Mouse (Mus musculus): ENCODE measurements around the gene Wbp1l. TPM values are rescaled to one million over a fixed set of nuclear protein-coding genes. Genes with fewer than 3 reads are reported as not detected.

The Wbp1l gene
- 10 to 100 TPM; 57.2 to 63.3 TPM for total RNA-seq (2023)

DNA sequence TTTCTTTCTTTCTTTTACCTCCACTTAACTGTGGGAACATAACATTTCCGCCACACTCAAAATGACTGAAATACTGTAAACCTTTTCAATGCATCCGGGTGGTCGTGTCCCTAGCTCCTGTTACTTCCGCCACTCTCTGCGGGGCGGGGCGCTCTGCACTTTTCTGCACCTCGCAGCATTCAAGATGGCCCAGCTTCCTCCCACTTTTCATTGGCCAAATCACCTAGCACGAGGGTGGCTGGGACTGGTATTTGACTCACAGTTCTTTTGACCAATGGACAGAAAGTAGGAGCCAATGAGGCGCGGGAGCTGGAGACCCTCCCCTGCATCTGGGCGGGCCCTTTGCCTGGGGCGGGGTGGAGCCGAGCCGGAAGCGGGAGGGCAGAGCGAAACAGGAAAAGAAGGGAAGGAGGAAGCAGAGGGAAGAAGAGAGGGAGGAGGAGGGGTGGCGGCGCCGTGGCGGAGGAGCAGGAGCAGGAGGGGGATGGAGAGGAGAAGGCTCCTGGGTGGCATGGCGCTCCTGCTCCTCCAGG, at the start of gene Wbp1l:
Gene Wbp1l (plus strand): TSS at position 365 of the 533 bp plus-strand sequence.

DNA sequence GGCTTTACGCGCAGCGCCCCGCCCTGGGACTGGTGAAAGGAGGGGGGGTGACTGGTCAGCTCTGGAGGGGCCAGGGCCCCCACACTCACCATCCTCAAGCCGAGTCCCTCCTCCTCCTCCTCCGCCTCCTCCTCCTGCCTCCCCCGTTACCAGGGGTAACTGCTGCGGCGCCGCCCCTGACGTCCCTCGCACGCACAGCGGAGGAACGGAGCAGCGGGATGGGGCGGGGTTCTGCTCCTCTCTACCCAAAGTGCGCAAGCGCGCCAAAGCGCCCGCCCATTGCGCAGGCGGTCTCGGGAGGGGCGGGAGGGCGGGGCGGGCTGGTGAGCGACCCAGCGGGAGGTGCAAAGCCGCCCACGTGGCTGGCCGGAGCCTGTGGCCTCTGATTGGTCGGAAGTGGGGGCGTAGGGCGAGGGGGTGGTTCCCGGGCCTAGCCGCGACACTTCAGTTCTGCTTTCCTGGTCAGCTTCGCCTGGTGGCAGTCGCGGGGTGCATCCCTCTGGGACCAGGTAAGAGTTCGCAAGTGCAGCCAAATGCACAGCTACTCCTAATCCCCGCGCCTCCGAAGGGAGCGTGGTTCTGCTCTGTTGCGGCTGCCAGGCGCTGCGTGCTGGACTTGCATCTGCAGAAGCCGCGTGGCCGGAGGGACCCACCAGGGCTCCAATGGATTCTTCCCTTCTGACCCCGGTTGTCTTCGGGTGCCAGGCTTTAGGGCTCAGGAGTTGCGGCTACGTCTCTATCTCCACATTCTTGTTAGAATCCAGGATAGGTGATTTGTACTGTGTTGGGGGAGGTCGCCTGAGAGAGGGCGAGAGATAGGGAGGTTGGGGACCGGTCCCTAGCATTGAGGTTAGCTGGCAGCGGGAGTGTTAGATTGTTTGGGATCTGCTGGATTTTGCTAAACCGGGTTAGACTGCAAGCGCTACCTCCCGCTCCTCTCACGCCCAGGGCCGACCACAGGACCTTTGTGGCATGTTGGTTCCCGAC, 25.6 kb upstream of the Wbp1l start, which contains the start of the genes Arl3 and Sfxn2:
Gene Arl3 (minus strand): TSS at position 248 of the 987 bp plus-strand sequence.
Gene Sfxn2 (plus strand): TSS at position 415 of the 987 bp plus-strand sequence.

GRCm38 (mm10) chr19:46672766-46673418, 74.0 kb downstream of the Wbp1l start, which contains the start of gene Cyp17a1:
Cyp17a1 (minus strand) TSS chr19:46673172.

GRCm38 (mm10) chr19:46689460-46690372, 90.8 kb downstream of the Wbp1l start, which contains the start of gene Borcs7:
Borcs7 (plus strand) TSS chr19:46689906.

Other genes starting within 250 kb of the Wbp1l start
- gene 2310034G01Rik, start 248.8 kb upstream of the Wbp1l start, total RNA-seq (2023): under 1 TPM in 1 of 2 experiments, not detected in 1; 0.39 TPM
- gene Actr1a, start 203.3 kb upstream of the Wbp1l start, total RNA-seq (2023): 100 to 1,000 TPM; 112 to 114 TPM
- gene Sufu, start 202.2 kb upstream of the Wbp1l start, total RNA-seq (2023): 10 to 100 TPM; 19.4 to 20.2 TPM
- gene Trim8, start 97.4 kb upstream of the Wbp1l start, total RNA-seq (2023): 100 to 1,000 TPM; 102 to 122 TPM
- 10 to 100 TPM; 14.3 to 17.5 TPM for gene Arl3, start 25.9 kb upstream of the Wbp1l start, total RNA-seq (2023)
- 10 to 100 TPM; 15.4 to 20.3 TPM for gene Sfxn2, start 25.7 kb upstream of the Wbp1l start, total RNA-seq (2023)
- not detected for gene Cyp17a1, start 74.1 kb downstream of the Wbp1l start, total RNA-seq (2023)
- 1 to 10 TPM; 5.7 to 8.3 TPM for gene Borcs7, start 90.8 kb downstream of the Wbp1l start, total RNA-seq (2023)
- gene As3mt, start 108.4 kb downstream of the Wbp1l start, total RNA-seq (2023): 10 to 100 TPM; 23.3 to 23.5 TPM
- 1 to 10 TPM; 6.2 to 7.3 TPM for gene Cnnm2, start 162.5 kb downstream of the Wbp1l start, total RNA-seq (2023)

Measured in monocyte, adult 59 days (primary cell).